Mouse (Mus musculus) neural tube, embryonic 11.5 days (tissue): Measurements from ENCODE around the gene Slc39a11. TPM values are rescaled to one million over a fixed set of nuclear protein-coding genes. Genes with fewer than 3 reads are reported as not detected.
A peak's percentile ranks its signal among the peaks of the same experiment; 100 is the strongest.

Experiments
- ATAC-seq: fragments of 200-750 bp; cut with Nextera tagmentation; 2 replicates; pipeline ENCODE4 v1.8.0; 2017; ENCODE audit warnings: moderate number of reproducible peaks, mild to moderate bottlenecking, moderate TSS enrichment, moderate library complexity; ENCODE audit not compliant: insufficient read depth, low FRiP score, low TSS enrichment
- DNase-seq: peaks from one replicate; pipeline ENCODE4 v3.0.0-alpha.2; 2015; ENCODE audit warnings: low spot score
- H3K27ac ChIP-seq: fragments of 300-500 bp; sonication (generic); 2 replicates; pipeline ENCODE4 v1.5.1; 2014; ENCODE audit warnings: low read depth, mild to moderate bottlenecking, low read length
- H3K27me3 ChIP-seq: fragments of 300-500 bp; sonication (generic); 2 replicates; pipeline ENCODE4 v1.6.1; 2014; ENCODE audit warnings: mild to moderate bottlenecking, low read length, mixed read lengths; ENCODE audit not compliant: control insufficient read depth, insufficient read depth
- H3K36me3 ChIP-seq: fragments of 300-500 bp; sonication (generic); 2 replicates; pipeline ENCODE4 v1.6.1; 2014; ENCODE audit warnings: mild to moderate bottlenecking, low read length, moderate library complexity, mixed read lengths; ENCODE audit not compliant: control insufficient read depth, insufficient read depth
- H3K4me1 ChIP-seq: fragments of 300-500 bp; sonication (generic); 2 replicates; pipeline ENCODE4 v1.6.1; 2014; ENCODE audit warnings: low read length, mixed read lengths; ENCODE audit not compliant: control insufficient read depth, insufficient read depth
- H3K4me2 ChIP-seq: fragments of 300-500 bp; sonication (generic); 2 replicates; pipeline ENCODE4 v1.6.1; 2014; ENCODE audit warnings: low read depth, mild to moderate bottlenecking, moderate library complexity
- H3K4me3 ChIP-seq: fragments of 300-500 bp; sonication (generic); 2 replicates; pipeline ENCODE4 v1.5.1; 2014; ENCODE audit warnings: low read depth, low read length
- H3K9ac ChIP-seq: fragments of 300-500 bp; sonication (generic); 2 replicates; pipeline ENCODE4 v1.6.1; 2014; ENCODE audit warnings: mild to moderate bottlenecking, low read length
- H3K9me3 ChIP-seq: fragments of 300-500 bp; sonication (generic); 2 replicates; pipeline ENCODE4 v1.6.1; 2016; ENCODE audit warnings: low read length; ENCODE audit not compliant: control insufficient read depth
- WGBS: fragments of 180-500 bp; shearing (Covaris S2); extraction: QIAGEN DNeasy Blood & Tissue Kit; methylation state at CpG from one replicate; pipeline ENCODE4 v1.1.7; 2014; 5-methylcytosine and 5-hydroxymethylcytosine counted together
- polyA plus RNA-seq: library from polyadenylated mRNA; unstranded; fragments of >200 nt; fragmentation: Nextera tagmentation; extraction: Ambion mirVana; gene quantifications from 2 replicates; pipeline ENCODE4 v1.2.1, GENCODE M21; 2014

Slc39a11 gene
- polyA plus RNA-seq, 1 experiment from 2014 or later: 20.1 TPM

DNA sequence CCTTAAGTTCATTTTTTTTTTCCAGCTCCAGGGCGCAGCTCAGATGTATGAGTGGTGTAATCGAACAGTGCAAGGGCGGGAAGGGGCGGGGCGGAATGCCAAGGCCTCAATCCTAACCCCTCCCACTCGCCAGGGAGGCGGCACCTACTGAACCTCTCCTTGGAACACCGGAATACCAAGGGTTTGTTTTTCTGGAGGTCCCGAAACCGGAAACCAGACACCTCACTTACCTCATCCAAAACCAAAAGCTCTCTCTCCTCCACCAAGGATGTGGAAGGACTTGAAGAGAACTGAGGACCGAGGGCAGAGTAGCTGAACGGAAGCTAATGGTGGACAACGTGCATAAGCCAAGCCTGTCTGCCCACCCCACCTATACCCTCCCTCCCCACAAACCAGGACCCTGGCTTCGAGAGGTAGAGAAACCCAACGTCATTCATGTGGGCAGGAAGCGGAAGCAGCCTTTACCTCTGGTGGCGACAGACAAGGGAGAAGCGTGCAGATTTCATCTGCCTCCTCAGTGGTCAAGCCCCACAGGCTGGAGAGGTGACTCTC, 441.3 kb downstream of the Slc39a11 start:
- Histone ChIP-seq H3K4me3 (no peak overlapping the region), H3K27me3 (no peaks in the 10 kb centered on the region), H3K36me3 (no peaks in the 10 kb centered on the region), H3K27ac (no peak overlapping the region), H3K4me1 (no peaks in the 10 kb centered on the region), H3K9ac (no peak overlapping the region), H3K4me2 (no peak overlapping the region), H3K9me3 (no peaks in the 10 kb centered on the region)
- ATAC-seq (no peak), DNase-seq (no peak)
- 74% methylated on average over 18 of the region's 18 CpGs for WGBS

DNA sequence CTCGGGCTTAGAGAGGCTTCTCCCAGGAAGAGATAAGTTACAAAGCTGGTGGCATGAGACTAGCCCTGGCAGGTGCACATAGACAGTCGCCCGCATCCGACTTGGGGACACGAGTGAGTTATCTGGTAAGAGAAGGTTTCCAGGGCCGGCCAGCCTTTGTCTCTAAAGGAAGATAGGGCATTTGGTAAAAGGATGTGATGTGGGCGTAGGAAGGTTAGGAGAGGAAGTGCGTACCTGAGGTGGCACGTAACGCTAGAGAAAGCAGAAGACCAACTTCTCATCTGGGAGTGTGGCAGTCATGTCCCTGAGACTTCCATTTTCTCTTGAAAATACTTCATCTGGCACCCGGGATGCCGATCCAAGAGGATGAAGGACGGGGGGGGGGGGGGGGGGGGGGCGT, 441.9 kb downstream of the Slc39a11 start:
- Histone ChIP-seq H3K4me1 (no peaks in the 10 kb centered on the region), H3K9me3 (no peaks in the 10 kb centered on the region), H3K27ac (no peak overlapping the region), H3K9ac (no peak overlapping the region), H3K4me2 (no peak overlapping the region), H3K27me3 (no peaks in the 10 kb centered on the region), H3K4me3 (no peak overlapping the region), H3K36me3 (no peaks in the 10 kb centered on the region)
- WGBS: 89% methylated on average over 11 of the region's 14 CpGs
- no peak for ATAC-seq
- DNase-seq: no peak

DNA sequence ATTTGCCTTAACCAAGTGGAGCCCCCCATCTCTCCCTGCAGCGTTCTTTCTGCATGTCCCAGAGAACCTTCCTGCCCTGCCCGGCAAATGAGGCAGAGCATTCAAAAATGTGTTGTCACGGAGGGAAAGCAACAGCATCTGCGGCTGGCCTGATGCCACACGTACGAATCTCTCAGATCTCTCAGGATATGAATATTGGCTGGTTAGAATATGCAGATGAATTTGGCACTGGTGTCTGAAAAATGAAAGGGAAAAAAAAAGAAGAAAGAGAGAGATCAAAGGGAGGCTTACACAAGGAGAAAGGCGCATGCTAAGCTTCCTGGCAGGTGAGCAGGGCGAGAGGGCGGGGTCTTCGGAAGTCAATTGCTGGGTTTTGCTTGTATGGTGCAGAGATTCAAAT, 443.8 kb downstream of the Slc39a11 start:
- no peak for ATAC-seq
- Histone ChIP-seq H3K4me1 (no peaks in the 10 kb centered on the region), H3K4me3 (no peak overlapping the region), H3K27me3 (no peaks in the 10 kb centered on the region), H3K36me3 (no peaks in the 10 kb centered on the region), H3K4me2 (no peak overlapping the region), H3K9ac (no peak overlapping the region), H3K9me3 (no peaks in the 10 kb centered on the region), H3K27ac (no peak overlapping the region)
- 70% methylated on average over 10 of the region's 10 CpGs for WGBS
- DNase-seq: no peak

DNA sequence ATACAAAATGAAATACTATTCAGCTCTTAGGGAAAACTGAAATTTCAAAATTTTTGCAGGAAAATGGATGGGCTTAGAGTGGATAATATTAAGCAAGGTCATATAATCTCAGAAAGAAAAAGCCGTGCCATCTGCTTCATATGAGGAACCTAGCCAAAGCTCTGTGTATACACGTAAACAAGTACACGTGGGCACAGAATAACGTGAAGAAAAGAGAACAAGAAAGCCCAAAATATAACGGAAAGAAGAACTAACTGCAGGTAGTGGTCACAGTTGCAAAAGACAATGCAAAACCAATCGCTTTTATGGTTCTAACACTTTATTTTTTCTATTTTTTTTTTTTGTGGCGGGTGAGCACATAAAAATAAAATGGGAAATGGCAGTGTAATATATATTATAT, 446.9 kb downstream of the Slc39a11 start:
- DNase-seq: no peak
- H3K4me3 ChIP-seq: no peak overlapping the region
- no peaks in the 10 kb centered on the region for H3K36me3 ChIP-seq
- WGBS: 90% methylated on average over 7 of the region's 7 CpGs
- no peak for ATAC-seq
- no peak overlapping the region for H3K27ac ChIP-seq
- H3K9ac ChIP-seq: no peak overlapping the region
- no peak overlapping the region for H3K4me2 ChIP-seq
- H3K4me1 ChIP-seq: peaks cover 12% of the 10 kb centered on the region; the same call in 1 of the 2 replicates
- no peaks in the 10 kb centered on the region for H3K27me3 ChIP-seq
- H3K9me3 ChIP-seq: no peaks in the 10 kb centered on the region

DNA sequence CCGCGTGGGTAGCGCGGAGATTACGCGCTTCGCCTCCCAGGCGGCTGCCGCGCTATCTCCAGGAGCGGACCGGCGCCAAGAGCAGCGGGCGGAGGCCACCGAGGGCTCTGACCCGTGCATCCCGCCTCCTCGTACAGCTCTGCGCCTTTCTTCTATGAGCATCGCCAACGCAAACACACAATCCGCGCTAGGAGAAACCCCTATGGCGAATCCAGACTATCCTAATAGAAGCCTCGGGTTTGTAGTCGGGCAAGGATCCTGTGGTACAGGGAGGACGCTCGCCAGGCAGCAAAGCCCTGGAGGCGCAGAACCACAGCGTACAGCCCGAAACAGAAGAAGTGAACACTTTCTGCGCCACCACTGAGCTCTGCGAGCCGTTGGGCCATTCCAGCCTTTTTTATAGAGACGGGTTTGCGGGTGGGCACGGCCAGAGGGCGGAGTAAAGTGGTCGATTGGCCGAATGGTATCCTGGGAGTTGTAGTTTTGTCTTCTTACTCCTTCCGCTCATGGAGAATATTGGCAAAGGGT, 448.3 kb downstream of the Slc39a11 start:
- DNase-seq (peak; percentile 90), ATAC-seq (peak; percentile 92)
- Histone ChIP-seq H3K27me3 (no peaks in the 10 kb centered on the region), H3K36me3 (no peaks in the 10 kb centered on the region), H3K9ac (peak overlapping the region; percentile 72), H3K27ac (peak overlapping the region; percentile 65), H3K4me1 (peaks cover 12% of the 10 kb centered on the region; the same call in 1 of the 2 replicates), H3K9me3 (no peaks in the 10 kb centered on the region), H3K4me2 (peak overlapping the region; percentile 78), H3K4me3 (peak overlapping the region; percentile 68)
- WGBS: under 1% methylated on average over 42 of the region's 42 CpGs

DNA sequence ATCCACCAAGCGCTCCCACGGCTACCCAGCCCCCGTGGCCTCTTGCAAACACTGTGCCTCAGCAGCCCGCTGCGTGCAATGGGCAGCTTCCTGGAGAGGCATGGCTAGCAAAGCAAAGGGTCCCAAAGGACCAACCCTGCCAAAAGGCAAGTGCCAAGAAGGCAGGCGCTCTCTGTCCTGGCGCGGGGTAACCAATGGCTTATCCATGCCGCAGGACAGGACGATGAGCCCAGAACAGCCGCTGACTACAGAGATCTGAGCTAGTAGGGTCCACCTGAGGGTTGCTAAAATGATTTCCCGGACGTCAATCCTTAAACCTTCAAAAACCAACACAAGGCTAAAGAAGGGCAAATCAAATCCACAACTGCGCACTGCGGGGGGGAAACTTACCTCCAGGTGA, 449.0 kb downstream of the Slc39a11 start:
- ATAC-seq (no peak), DNase-seq (peak; percentile 35)
- Histone ChIP-seq H3K27me3 (no peaks in the 10 kb centered on the region), H3K9ac (peak overlapping the region; percentile 72), H3K4me2 (peak overlapping the region; percentile 78), H3K36me3 (no peaks in the 10 kb centered on the region), H3K27ac (peak overlapping the region; percentile 65; the same call in 1 of the 2 replicates), H3K4me1 (peaks cover 12% of the 10 kb centered on the region; the same call in 1 of the 2 replicates), H3K4me3 (peak overlapping the region; percentile 68), H3K9me3 (no peaks in the 10 kb centered on the region)
- 11% methylated on average over 15 of the region's 15 CpGs for WGBS

DNA sequence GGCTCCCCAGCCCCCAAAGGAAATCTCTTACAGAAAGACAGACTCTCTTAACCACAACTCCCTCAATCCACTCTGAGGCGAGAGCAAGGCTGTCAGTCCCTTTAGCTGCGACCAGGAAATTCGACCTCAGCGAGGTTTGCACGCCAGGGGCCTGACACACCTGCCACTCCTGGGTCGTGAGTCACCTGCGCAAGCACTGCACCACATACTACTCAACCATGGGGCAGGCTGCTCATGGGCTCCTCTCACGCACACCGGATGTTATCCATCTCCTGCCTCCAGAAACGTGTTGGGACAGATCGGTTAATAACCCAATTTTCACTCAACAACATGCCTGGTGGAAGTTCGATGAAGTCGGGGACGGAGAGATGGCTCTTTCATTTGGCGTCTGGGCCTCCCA, 451.3 kb downstream of the Slc39a11 start:
- peaks cover 12% of the 10 kb centered on the region; the same call in 1 of the 2 replicates for H3K4me1 ChIP-seq
- peak overlapping the region; percentile 78; the same call in 1 of the 2 replicates for H3K4me2 ChIP-seq
- ATAC-seq: no peak
- DNase-seq: no peak
- H3K36me3 ChIP-seq: no peaks in the 10 kb centered on the region
- no peak overlapping the region for H3K4me3 ChIP-seq
- 78% methylated on average over 15 of the region's 15 CpGs for WGBS
- no peak overlapping the region for H3K27ac ChIP-seq
- H3K9me3 ChIP-seq: no peaks in the 10 kb centered on the region
- H3K27me3 ChIP-seq: no peaks in the 10 kb centered on the region
- no peak overlapping the region for H3K9ac ChIP-seq

DNA sequence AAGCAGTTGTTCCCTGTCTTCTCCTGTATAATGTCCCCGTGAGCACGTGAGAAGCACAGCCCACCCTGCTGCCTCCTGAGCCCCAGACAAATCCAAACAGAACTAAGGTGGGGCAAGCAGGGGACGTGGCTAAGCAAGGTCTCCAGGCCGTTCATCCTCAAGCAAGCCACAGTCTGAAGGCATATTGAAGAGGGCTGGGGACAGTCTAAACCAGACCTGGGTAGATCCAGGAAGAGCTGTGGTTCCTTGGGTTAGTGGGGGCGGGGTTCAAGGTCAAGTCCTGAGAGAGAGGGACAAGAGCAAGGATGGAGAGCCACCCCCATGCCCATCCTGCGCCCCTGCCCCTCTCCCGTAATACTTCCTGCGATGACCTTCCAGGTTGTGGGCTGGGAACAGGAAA, 452.3 kb downstream of the Slc39a11 start:
- H3K4me1 ChIP-seq: peaks cover 17% of the 10 kb centered on the region
- DNase-seq (no peak), ATAC-seq (no peak)
- no peak overlapping the region for H3K9ac ChIP-seq
- no peak overlapping the region for H3K4me3 ChIP-seq
- no peak overlapping the region for H3K4me2 ChIP-seq
- H3K36me3 ChIP-seq: no peaks in the 10 kb centered on the region
- H3K27ac ChIP-seq: no peak overlapping the region
- H3K9me3 ChIP-seq: no peaks in the 10 kb centered on the region
- 83% methylated on average over 8 of the region's 8 CpGs for WGBS
- H3K27me3 ChIP-seq: no peaks in the 10 kb centered on the region

DNA sequence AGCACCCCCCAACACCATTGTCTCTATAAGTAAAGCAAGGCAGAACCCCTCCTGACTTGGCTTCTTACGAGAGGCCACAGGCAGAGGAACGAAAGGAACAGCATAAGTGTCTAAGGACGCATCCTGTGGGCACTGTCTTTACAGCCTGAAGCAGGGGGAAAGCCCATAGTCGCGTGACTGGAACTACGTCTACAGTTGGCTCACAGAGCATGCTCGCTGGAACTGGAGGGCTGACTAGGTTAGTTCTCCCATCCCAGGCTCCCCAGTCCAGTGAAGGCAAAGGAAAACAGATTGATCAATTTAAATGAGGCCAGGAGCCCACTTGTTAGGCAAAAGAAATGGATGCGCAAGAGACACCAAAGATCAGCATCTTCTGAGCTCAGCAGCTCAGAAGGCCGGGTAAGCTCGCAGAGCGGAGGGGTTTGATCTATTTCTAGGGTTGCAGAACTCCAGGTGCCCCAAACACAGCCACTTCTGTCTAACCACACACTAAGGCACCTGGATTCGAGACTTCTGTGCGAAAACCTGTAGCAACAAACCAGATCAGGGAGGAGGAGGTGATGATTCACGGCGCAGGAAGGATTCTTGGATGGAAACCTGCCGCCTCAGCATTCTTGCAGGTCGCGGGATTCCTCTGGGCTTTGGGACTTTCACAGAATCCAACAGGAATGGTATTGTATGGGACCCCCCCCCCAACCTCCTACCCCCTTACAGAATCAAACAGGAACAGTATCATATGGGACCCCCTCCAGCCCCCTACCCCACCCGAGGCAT, 453.5 kb downstream of the Slc39a11 start:
- Histone ChIP-seq H3K27ac (no peak overlapping the region), H3K9me3 (no peaks in the 10 kb centered on the region), H3K4me2 (no peak overlapping the region), H3K36me3 (no peaks in the 10 kb centered on the region), H3K27me3 (no peaks in the 10 kb centered on the region), H3K4me1 (peaks cover 17% of the 10 kb centered on the region), H3K4me3 (no peak overlapping the region), H3K9ac (no peak overlapping the region)
- 85% methylated on average over 19 of the region's 19 CpGs for WGBS
- ATAC-seq (no peak), DNase-seq (peak; percentile 9)
